Mouse (Mus musculus) kidney, embryonic 15.5 days (tissue): ENCODE measurements at regions not wholly inside any gene's neighbourhood (a gene's known extent, or its start where the extent isn't known, plus 50 kb on each side); places are given as distances from the start of the nearest gene placed in this dataset.

Source experiments
- ATAC-seq: fragments of 200-750 bp; cut with Nextera tagmentation; replicated peaks from 2 replicates; pipeline ENCODE4 v1.8.0; 2017; ENCODE audit warnings: moderate TSS enrichment; ENCODE audit not compliant: low FRiP score
- H3K27ac ChIP-seq: fragments of 300-500 bp; sonication (generic); 2 replicates; pipeline ENCODE4 v1.5.1; 2015; ENCODE audit warnings: mild to moderate bottlenecking, inconsistent platforms
- H3K27me3 ChIP-seq: fragments of 300-500 bp; sonication (generic); 2 replicates; pipeline ENCODE4 v1.6.1; 2015; ENCODE audit warnings: inconsistent platforms
- H3K36me3 ChIP-seq: fragments of 300-500 bp; sonication (generic); 2 replicates; pipeline ENCODE4 v1.6.1; 2015; ENCODE audit warnings: inconsistent platforms
- H3K4me1 ChIP-seq: fragments of 300-500 bp; sonication (generic); 2 replicates; pipeline ENCODE4 v1.6.1; 2015; ENCODE audit warnings: inconsistent platforms
- H3K4me2 ChIP-seq: fragments of 300-500 bp; sonication (generic); 2 replicates; pipeline ENCODE4 v1.6.1; 2015; ENCODE audit warnings: moderate library complexity, mild to moderate bottlenecking, inconsistent platforms
- H3K4me3 ChIP-seq: fragments of 300-500 bp; sonication (generic); replicated peaks from 2 replicates; pipeline ENCODE4 v1.5.1; 2015; ENCODE audit warnings: mild to moderate bottlenecking, inconsistent platforms
- H3K9ac ChIP-seq: fragments of 300-500 bp; sonication (generic); 2 replicates; pipeline ENCODE4 v1.6.1; 2015; ENCODE audit warnings: mild to moderate bottlenecking, inconsistent platforms
- H3K9me3 ChIP-seq: fragments of 300-500 bp; sonication (generic); replicated peaks from 2 replicates; pipeline ENCODE4 v1.6.1; 2016; ENCODE audit warnings: inconsistent platforms
- WGBS: fragments of 180-500 bp; shearing (Covaris S2); methylation state at CpG from one replicate; pipeline ENCODE4 v1.1.7; 2015; ENCODE audit warnings: mixed read lengths; 5-methylcytosine and 5-hydroxymethylcytosine counted together

GRCm38 (mm10) chr3:50813760-50814400 is 370.5 kb upstream of the Slc7a11 start:
- no peaks in the 10 kb centered on the region for H3K36me3 ChIP-seq
- no peak overlapping the region for H3K9ac ChIP-seq
- no peaks in the 10 kb centered on the region for H3K4me1 ChIP-seq
- no peak overlapping the region for H3K4me2 ChIP-seq
- H3K9me3 ChIP-seq: no peaks in the 10 kb centered on the region
- H3K27ac ChIP-seq: no peak overlapping the region
- H3K27me3 ChIP-seq: no peaks in the 10 kb centered on the region
- no peak overlapping the region for H3K4me3 ChIP-seq
- WGBS: 91% methylated on average over 5 of the region's 5 CpGs
- ATAC-seq: no peak

DNA sequence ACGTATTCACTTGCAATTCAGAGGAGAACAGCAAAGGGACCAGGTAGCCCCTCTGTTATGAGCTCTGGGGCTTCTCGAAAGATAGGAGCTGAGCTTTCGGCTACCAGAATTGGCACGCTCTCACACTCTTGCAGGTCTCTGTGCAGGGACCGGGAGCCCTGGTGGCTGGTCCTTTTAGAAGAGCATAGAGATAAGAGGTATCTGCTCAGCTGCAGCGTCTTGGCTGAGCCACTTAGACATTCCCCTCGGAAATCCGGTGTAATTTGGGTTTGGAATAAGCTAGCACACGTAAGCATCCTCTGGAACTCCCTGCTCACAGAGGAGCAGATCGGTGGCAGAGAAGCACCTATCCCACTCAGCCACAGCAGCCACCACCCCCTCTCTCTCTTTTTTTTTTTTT is 372.3 kb upstream of the Slc7a11 start:
- Histone ChIP-seq H3K9me3 (no peaks in the 10 kb centered on the region), H3K4me3 (no peak overlapping the region), H3K27ac (no peak overlapping the region), H3K36me3 (no peaks in the 10 kb centered on the region), H3K9ac (no peak overlapping the region), H3K4me1 (no peaks in the 10 kb centered on the region), H3K27me3 (no peaks in the 10 kb centered on the region), H3K4me2 (no peak overlapping the region)
- no peak for ATAC-seq
- WGBS: 86% methylated on average over 10 of the region's 10 CpGs

DNA sequence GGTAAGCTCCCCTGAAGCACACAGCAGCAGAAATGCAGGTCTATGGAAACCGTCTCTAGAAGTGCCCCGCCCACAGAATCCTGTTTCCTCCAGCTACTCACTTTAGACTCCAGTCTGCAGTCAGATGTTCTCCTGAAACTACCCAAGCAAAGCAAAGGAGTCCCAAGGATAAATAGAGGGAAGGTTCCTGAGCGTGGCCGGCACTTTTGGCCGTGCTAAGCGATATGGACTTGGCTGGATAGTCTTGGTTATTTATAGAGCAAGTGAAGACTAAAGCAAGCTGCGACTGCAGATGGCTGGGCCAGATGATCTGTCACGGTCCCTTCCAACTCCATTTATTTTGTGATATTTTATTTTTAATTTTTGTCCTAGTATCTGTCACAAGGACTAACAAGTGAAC is 373.1 kb upstream of the Slc7a11 start:
- no peaks in the 10 kb centered on the region for H3K36me3 ChIP-seq
- H3K9ac ChIP-seq: no peak overlapping the region
- WGBS: 52% methylated on average over 8 of the region's 8 CpGs
- H3K4me3 ChIP-seq: no peak overlapping the region
- H3K9me3 ChIP-seq: no peaks in the 10 kb centered on the region
- no peaks in the 10 kb centered on the region for H3K27me3 ChIP-seq
- ATAC-seq: peak; percentile 46; the same call in 1 of the 2 replicates
- no peaks in the 10 kb centered on the region for H3K4me1 ChIP-seq
- no peak overlapping the region for H3K4me2 ChIP-seq
- no peak overlapping the region for H3K27ac ChIP-seq

DNA sequence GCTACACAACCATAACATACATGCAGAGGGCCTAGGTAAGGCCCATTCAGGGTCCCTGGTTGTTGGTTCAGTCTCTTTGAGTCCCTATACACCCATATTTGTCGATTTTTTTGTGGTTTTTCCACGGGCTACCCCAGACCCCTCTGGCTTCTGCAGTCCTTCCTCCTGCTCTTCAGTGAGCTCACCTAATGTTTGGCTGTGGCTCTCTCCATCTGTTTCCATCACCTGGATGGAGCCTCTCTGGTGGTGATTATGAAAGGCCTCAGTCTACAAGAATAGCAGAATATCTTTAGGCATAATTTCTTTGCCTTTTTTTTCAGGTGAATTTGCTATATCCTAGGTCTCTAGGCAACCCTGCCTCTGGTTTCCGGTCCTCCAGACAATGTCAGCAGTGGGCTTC is 373.9 kb upstream of the Slc7a11 start:
- H3K4me3 ChIP-seq: no peak overlapping the region
- H3K4me2 ChIP-seq: no peak overlapping the region
- H3K27ac ChIP-seq: no peak overlapping the region
- H3K4me1 ChIP-seq: no peaks in the 10 kb centered on the region
- H3K9me3 ChIP-seq: no peaks in the 10 kb centered on the region
- no peaks in the 10 kb centered on the region for H3K27me3 ChIP-seq
- no peaks in the 10 kb centered on the region for H3K36me3 ChIP-seq
- no peak for ATAC-seq
- no peak overlapping the region for H3K9ac ChIP-seq
- 83% methylated on average over 3 of the region's 3 CpGs for WGBS

DNA sequence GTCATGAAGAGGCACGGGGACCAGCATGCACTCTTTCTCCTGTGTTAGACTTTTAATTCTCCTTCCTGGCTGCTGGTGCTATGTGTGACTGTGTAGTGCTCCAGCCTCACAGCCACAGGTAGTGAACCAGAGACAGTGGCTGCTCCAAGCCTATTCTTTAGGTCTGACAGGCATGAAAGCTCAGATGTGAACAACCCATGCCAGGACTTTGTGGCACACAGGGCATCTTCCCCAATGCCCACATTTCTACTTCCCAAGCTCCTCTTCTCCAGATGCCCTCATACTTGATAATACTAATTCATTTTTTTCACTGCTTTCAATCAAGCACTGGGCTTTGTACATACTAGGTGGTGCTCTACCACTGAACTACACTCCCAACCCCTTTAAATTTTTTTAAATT is 377.4 kb upstream of the Slc7a11 start:
- H3K36me3 ChIP-seq: no peaks in the 10 kb centered on the region
- no peaks in the 10 kb centered on the region for H3K4me1 ChIP-seq
- no peaks in the 10 kb centered on the region for H3K9me3 ChIP-seq
- no peak overlapping the region for H3K4me2 ChIP-seq
- H3K4me3 ChIP-seq: no peak overlapping the region
- no peak overlapping the region for H3K27ac ChIP-seq
- WGBS: 59% methylated on average over 1 of the region's 1 CpGs
- no peak for ATAC-seq
- H3K27me3 ChIP-seq: no peaks in the 10 kb centered on the region
- H3K9ac ChIP-seq: no peak overlapping the region

DNA sequence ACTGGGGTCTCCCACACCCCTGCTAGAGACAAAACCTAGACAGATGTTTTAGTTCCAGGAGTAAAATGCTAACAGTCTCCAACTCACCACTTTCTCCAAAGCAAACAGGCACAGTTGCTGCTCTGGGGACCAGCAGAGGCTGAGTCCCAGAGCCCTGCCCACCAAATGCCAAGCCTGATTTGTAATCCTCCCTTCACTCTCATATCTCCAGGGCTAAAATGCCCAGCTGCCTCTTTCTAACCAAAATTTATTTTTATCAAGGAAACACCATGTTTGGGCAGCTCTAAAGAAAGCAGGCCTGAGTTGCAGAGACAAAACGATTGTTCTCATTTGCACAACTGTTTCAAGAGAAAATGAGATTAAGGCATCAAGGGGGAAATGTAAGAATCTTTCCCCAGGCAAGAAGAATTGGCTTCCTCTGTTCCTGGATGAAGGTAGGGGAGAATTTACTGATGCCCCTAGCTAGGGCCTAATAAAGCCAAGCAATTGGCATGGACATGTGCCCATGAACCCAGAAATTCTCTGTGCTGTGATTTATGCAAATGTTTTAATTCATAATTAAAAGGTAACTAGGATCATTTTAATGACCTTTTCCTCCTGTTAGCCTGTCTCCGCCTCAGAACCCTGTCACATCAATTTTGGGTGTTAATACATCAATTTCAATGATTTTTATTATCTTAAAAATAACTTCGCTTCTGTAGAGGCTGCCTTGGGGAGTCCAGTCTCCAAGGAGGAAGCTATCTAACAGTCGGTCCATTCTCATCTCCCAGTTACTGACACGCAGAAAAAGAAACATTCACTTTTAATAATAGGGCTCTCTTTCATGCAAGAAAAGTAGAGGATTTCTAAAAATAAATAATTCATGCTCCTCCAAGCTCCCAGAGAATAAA is 382.4 kb upstream of the Slc7a11 start:
- Histone ChIP-seq H3K36me3 (no peaks in the 10 kb centered on the region), H3K27me3 (no peaks in the 10 kb centered on the region), H3K27ac (no peak overlapping the region), H3K4me2 (no peak overlapping the region), H3K4me3 (no peak overlapping the region), H3K9ac (no peak overlapping the region), H3K4me1 (no peaks in the 10 kb centered on the region), H3K9me3 (no peaks in the 10 kb centered on the region)
- 70% methylated on average over 5 of the region's 5 CpGs for WGBS
- ATAC-seq: no peak

- H3K27me3 ChIP-seq: no peaks in the 10 kb centered on the region
- H3K36me3 ChIP-seq: no peaks in the 10 kb centered on the region
- no peak overlapping the region for H3K27ac ChIP-seq
- ATAC-seq: no peak
- H3K4me2 ChIP-seq: no peak overlapping the region
- no peak overlapping the region for H3K9ac ChIP-seq
- WGBS: 69% methylated on average over 2 of the region's 2 CpGs
- no peak overlapping the region for H3K4me3 ChIP-seq
- H3K9me3 ChIP-seq: no peaks in the 10 kb centered on the region
- no peaks in the 10 kb centered on the region for H3K4me1 ChIP-seq
These were observed 383.0 kb upstream of the Slc7a11 start for GRCm38 (mm10) chr3:50826424-50826819.

DNA sequence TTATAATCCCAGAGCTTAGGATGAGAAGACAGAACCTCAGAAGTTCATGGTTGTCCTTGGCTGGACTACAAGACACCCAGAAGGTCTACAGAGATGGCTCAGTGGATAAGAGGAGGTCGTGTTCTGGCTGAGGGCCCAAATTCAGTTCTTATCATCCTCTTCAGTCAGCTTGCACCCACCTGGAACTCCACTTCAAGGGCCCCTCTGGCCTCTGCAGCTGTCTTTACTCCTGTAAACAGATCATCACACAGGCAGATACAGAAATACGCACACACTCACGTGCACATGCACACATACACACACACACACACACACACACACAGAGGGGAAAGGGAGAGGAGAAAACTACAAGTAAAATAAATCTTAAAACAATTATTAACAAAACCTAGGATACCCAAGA is 385.8 kb upstream of the Slc7a11 start:
- no peak for ATAC-seq
- no peak overlapping the region for H3K4me3 ChIP-seq
- H3K4me1 ChIP-seq: no peaks in the 10 kb centered on the region
- no peak overlapping the region for H3K9ac ChIP-seq
- H3K9me3 ChIP-seq: no peaks in the 10 kb centered on the region
- no peaks in the 10 kb centered on the region for H3K27me3 ChIP-seq
- no peak overlapping the region for H3K27ac ChIP-seq
- H3K4me2 ChIP-seq: no peak overlapping the region
- no peaks in the 10 kb centered on the region for H3K36me3 ChIP-seq
- WGBS: 84% methylated on average over 3 of the region's 3 CpGs

- ATAC-seq: no peak
- no peaks in the 10 kb centered on the region for H3K27me3 ChIP-seq
- H3K4me3 ChIP-seq: no peak overlapping the region
- no peak overlapping the region for H3K27ac ChIP-seq
- no peaks in the 10 kb centered on the region for H3K4me1 ChIP-seq
- WGBS: 82% methylated on average over 6 of the region's 6 CpGs
- no peak overlapping the region for H3K4me2 ChIP-seq
- H3K9ac ChIP-seq: no peak overlapping the region
- H3K36me3 ChIP-seq: no peaks in the 10 kb centered on the region
- no peaks in the 10 kb centered on the region for H3K9me3 ChIP-seq
These were observed 387.0 kb upstream of the Slc7a11 start for GRCm38 (mm10) chr3:50830446-50830845.

DNA sequence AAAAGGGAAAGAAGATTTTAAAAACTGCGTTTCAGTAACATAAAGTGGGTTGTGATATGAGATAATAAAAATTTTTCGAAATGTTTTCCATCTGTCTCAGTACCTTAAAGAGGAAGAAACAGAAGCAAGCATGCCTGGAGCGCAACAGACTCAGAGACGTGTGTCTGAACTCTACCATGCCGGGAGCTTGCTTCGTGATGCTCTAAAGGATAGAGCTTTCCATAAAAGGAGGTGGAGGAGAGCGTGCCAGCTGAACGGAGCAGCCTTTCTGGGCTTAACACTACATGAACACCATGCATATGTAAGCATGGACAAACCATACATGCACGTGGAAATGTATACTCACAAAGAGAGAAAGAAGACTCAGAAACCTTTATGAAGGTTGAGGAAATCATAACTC is 387.5 kb upstream of the Slc7a11 start:
- Histone ChIP-seq H3K4me2 (no peak overlapping the region), H3K36me3 (no peaks in the 10 kb centered on the region), H3K27me3 (no peaks in the 10 kb centered on the region), H3K27ac (no peak overlapping the region), H3K9ac (no peak overlapping the region), H3K9me3 (no peaks in the 10 kb centered on the region), H3K4me1 (no peaks in the 10 kb centered on the region), H3K4me3 (no peak overlapping the region)
- ATAC-seq: no peak
- WGBS: 87% methylated on average over 9 of the region's 9 CpGs

DNA sequence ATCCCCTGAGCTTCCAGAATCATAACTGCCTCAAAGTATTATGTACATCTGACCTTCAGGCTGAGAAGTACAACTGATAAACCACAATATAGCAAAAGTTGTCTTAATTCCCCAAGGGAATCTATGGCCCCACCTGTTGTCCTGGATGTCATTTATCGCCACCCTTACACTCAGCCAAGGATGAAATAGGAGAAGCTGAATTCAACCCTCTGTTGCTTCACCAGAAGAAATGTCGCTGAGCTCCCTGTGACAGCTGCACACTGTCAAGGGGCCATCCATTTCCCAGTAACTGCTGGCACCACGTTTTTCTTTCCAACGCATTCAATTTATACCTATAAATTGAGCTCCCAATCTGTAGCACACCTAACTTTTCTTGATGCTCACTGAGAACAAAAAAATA is 382.0 kb upstream of the Noct start:
- Histone ChIP-seq H3K4me3 (no peak overlapping the region), H3K27ac (no peak overlapping the region), H3K9me3 (no peaks in the 10 kb centered on the region), H3K9ac (no peak overlapping the region), H3K36me3 (no peaks in the 10 kb centered on the region), H3K4me1 (0 out of 2 replicates have a peak, but pooled peaks cover 2% of the 10 kb centered on the region), H3K4me2 (no peak overlapping the region), H3K27me3 (no peaks in the 10 kb centered on the region)
- 34% methylated on average over 4 of the region's 4 CpGs for WGBS
- no peak for ATAC-seq

DNA sequence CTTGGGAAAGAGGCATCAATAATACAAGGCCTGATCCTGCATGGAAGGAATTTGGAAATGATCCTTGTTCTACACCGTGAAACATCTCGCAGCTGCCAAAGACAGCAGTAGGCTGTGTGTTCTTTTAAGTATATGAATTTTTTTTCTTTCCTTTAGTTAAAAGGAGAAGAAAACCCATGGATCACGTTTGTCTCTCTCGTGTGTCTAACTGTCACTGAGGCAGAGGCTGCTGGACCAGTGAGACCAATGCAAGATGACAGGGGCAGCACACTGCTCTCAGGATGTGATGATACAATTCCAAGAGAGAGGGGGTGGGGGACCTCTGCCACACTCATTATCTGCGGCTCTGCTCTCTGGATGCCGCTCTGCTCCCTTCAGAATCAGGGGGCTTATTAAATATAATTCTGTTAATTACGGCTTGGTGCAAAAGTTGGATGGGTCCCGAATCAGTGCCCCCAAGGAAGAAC is 379.4 kb upstream of the Noct start:
- no peak overlapping the region for H3K4me3 ChIP-seq
- no peak for ATAC-seq
- H3K4me2 ChIP-seq: no peak overlapping the region
- WGBS: 71% methylated on average over 8 of the region's 8 CpGs
- no peak overlapping the region for H3K27ac ChIP-seq
- no peaks in the 10 kb centered on the region for H3K9me3 ChIP-seq
- H3K27me3 ChIP-seq: no peaks in the 10 kb centered on the region
- H3K9ac ChIP-seq: no peak overlapping the region
- H3K36me3 ChIP-seq: no peaks in the 10 kb centered on the region
- H3K4me1 ChIP-seq: 0 out of 2 replicates have a peak, but pooled peaks cover 2% of the 10 kb centered on the region
